Mouse (Mus musculus): ENCODE results near the gene Ap4b1. TPM values are rescaled to one million over a fixed set of nuclear protein-coding genes. Genes with fewer than 3 reads are reported as not detected.

Ap4b1 gene
- polyA plus RNA-seq, 1 experiment from 2014 or later: 23.2 TPM

GRCm38 (mm10) chr3:103862721-103863220 is 53.5 kb downstream of the Ap4b1 start:
- H3K27ac ChIP-seq: no peak overlapping the region
- no peak overlapping the region for H3K9ac ChIP-seq
- no peaks in the 10 kb centered on the region for H3K9me3 ChIP-seq
- no peaks in the 10 kb centered on the region for H3K36me3 ChIP-seq
- H3K4me3 ChIP-seq: no peak overlapping the region
- 71% methylated on average over 4 of the region's 4 CpGs for WGBS
- no peak for ATAC-seq (ENCODE audit: low FRiP score, low read depth)
- H3K27me3 ChIP-seq: no peaks in the 10 kb centered on the region
- H3K4me2 ChIP-seq (replicated peaks): no peak overlapping the region
- H3K4me1 ChIP-seq: no peaks in the 10 kb centered on the region

GRCm38 (mm10) chr3:103864200-103864599 is 54.9 kb downstream of the Ap4b1 start:
- H3K9me3 ChIP-seq: no peaks in the 10 kb centered on the region
- no peak overlapping the region for H3K9ac ChIP-seq
- H3K4me3 ChIP-seq: no peak overlapping the region
- no peak for ATAC-seq (ENCODE audit: low FRiP score, low read depth)
- H3K27ac ChIP-seq: no peak overlapping the region
- H3K4me2 ChIP-seq (replicated peaks): no peak overlapping the region
- 90% methylated on average over 6 of the region's 6 CpGs for WGBS
- H3K27me3 ChIP-seq: no peaks in the 10 kb centered on the region
- no peaks in the 10 kb centered on the region for H3K36me3 ChIP-seq
- H3K4me1 ChIP-seq: no peaks in the 10 kb centered on the region

GRCm38 (mm10) chr3:103867424-103867971 is 58.2 kb downstream of the Ap4b1 start:
- no peaks in the 10 kb centered on the region for H3K4me1 ChIP-seq
- H3K36me3 ChIP-seq: no peaks in the 10 kb centered on the region
- 81% methylated on average over 5 of the region's 5 CpGs for WGBS
- no peaks in the 10 kb centered on the region for H3K9me3 ChIP-seq
- H3K27ac ChIP-seq: no peak overlapping the region
- H3K4me3 ChIP-seq: no peak overlapping the region
- H3K4me2 ChIP-seq (replicated peaks): no peak overlapping the region
- no peaks in the 10 kb centered on the region for H3K27me3 ChIP-seq
- H3K9ac ChIP-seq: no peak overlapping the region
- no peak for ATAC-seq (ENCODE audit: low FRiP score, low read depth)

- Histone ChIP-seq H3K27me3 (no peaks in the 10 kb centered on the region), H3K4me1 (no peaks in the 10 kb centered on the region), H3K36me3 (no peaks in the 10 kb centered on the region), H3K27ac (no peak overlapping the region), H3K4me2 (replicated peaks) (no peak overlapping the region), H3K9ac (no peak overlapping the region), H3K4me3 (no peak overlapping the region), H3K9me3 (no peaks in the 10 kb centered on the region)
- ATAC-seq (ENCODE audit: low FRiP score, low read depth): no peak
- WGBS: 74% methylated on average over 4 of the region's 4 CpGs
Measured at GRCm38 (mm10) chr3:103868008-103868407, 58.7 kb downstream of the Ap4b1 start.

Other genes with a start within 250 kb of the Ap4b1 start
- 0.45 and 0.51 TPM in 2 replicates for gene Syt6, start 234.3 kb upstream of the Ap4b1 start, polyA plus RNA-seq (2015; fragmentation: Nextera tagmentation; extraction: Ambion mirVana)
- 0.08 TPM in 1 of 2 replicates, not detected in the other for gene Atg4a-ps, start 163.5 kb upstream of the Ap4b1 start, polyA plus RNA-seq (2015; fragmentation: Nextera tagmentation; extraction: Ambion mirVana)
- 60.8 and 61.0 TPM in 2 replicates for gene Olfml3, start 71.5 kb upstream of the Ap4b1 start, polyA plus RNA-seq (2015; fragmentation: Nextera tagmentation; extraction: Ambion mirVana)
- gene Gm10964, start 70.2 kb upstream of the Ap4b1 start, polyA plus RNA-seq (2015; fragmentation: Nextera tagmentation; extraction: Ambion mirVana): not detected in 2 replicates
- gene Hipk1, start 18.0 kb upstream of the Ap4b1 start, polyA plus RNA-seq (2015; fragmentation: Nextera tagmentation; extraction: Ambion mirVana): 11.0 TPM in 2 replicates
- gene Dclre1b, start 76 bp upstream of the Ap4b1 start, polyA plus RNA-seq (2015; fragmentation: Nextera tagmentation; extraction: Ambion mirVana): 33.3 and 34.9 TPM in 2 replicates
- gene Gm43064, start 53 bp downstream of the Ap4b1 start, polyA plus RNA-seq (2015; fragmentation: Nextera tagmentation; extraction: Ambion mirVana): 0.34 TPM in 1 of 2 replicates, not detected in the other
- 0.23 and 0.41 TPM in 2 replicates for gene Bcl2l15, start 23.1 kb downstream of the Ap4b1 start, polyA plus RNA-seq (2015; fragmentation: Nextera tagmentation; extraction: Ambion mirVana)
- gene Ptpn22, start 50.3 kb downstream of the Ap4b1 start, polyA plus RNA-seq (2015; fragmentation: Nextera tagmentation; extraction: Ambion mirVana): 0.34 and 0.64 TPM in 2 replicates
- gene Rsbn1, start 104.6 kb downstream of the Ap4b1 start, polyA plus RNA-seq (2015; fragmentation: Nextera tagmentation; extraction: Ambion mirVana): 14.4 and 14.6 TPM in 2 replicates
- 35.9 and 36.2 TPM in 2 replicates for gene Phtf1, start 158.6 kb downstream of the Ap4b1 start, polyA plus RNA-seq (2015; fragmentation: Nextera tagmentation; extraction: Ambion mirVana)

All from limb, embryonic 13.5 days (tissue).